Mouse (Mus musculus): ENCODE results near the gene Aldh9a1.

DNA sequence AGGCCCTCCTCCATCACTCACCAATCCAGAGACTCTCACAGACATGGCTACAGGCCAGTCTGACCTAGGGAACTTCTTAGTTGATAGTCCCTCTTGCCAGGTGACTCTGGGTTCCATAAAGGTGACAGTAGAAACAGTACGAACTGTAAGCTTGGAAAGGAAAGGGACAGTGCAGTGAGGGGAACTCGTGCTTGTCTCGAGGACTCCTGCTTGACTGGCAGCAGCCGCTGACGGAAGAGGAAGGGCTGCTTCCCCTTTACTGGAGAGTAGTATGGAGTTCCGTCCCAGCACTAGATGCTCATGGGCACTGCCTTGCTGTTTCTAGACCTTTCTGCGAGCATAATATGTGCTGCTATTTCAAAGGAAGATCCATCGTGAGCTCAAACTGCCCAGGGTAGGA is 18.7 kb upstream of the Aldh9a1 start:
- TF ChIP-seq TAL1 (IDR thresholded peaks at IDR 0.05; ENCODE audit: low read length) (no peak), GATA1 (IDR thresholded peaks at IDR 0.05; ENCODE audit: low read length) (no peak)
